Mouse (Mus musculus) neutrophil, adult 5-6 weeks (primary cell): ENCODE data around the gene Hdc. TPM values are rescaled to one million over a fixed set of nuclear protein-coding genes. Genes with fewer than 3 reads are reported as not detected.
A peak's percentile ranks its signal among the peaks of the same experiment; 100 is the strongest.
"Not testable (repeated sequence)": the region's sequence is repeated elsewhere in the genome, so short reads cannot be mapped to it uniquely, and the experiment has no call there.

Experiments
- ATAC-seq: fragments of 151-379, 151-347 bp; 2 replicates; pipeline ENCODE4 v1.8.0; 2017; ENCODE audit warnings: mild to moderate bottlenecking, moderate TSS enrichment; ENCODE audit not compliant: insufficient number of reproducible peaks, poor library complexity, low FRiP score, severe bottlenecking; ENCODE audit errors: extremely low read depth
- total RNA-seq: library from RNA; stranded (forward); fragments of 200-1000 nt; gene quantifications from 2 replicates; pipeline ENCODE4 v1.2.3, GENCODE M21; 2017

Hdc gene
- total RNA-seq = 364 and 376 TPM in 2 replicates

GRCm38 (mm10) chr2:126619249-126619704 lies at the start of gene Hdc:
Hdc (minus strand) TSS chr2:126619299.
- no peak for ATAC-seq

- ATAC-seq = no peak
Observed at GRCm38 (mm10) chr2:126668621-126669252, 49.6 kb upstream of the Hdc start.

- ATAC-seq = no peak
Observed at GRCm38 (mm10) chr2:126665984-126666383, 46.9 kb upstream of the Hdc start.

GRCm38 (mm10) chr2:126663481-126663880 lies 44.4 kb upstream of the Hdc start:
- peak; percentile 75 for ATAC-seq

GRCm38 (mm10) chr2:126652929-126653328 lies 33.8 kb upstream of the Hdc start:
- no peak for ATAC-seq

- ATAC-seq = no peak
Observed at GRCm38 (mm10) chr2:126647762-126648161, 28.7 kb upstream of the Hdc start.

- no peak for ATAC-seq
Observed at GRCm38 (mm10) chr2:126646461-126646860, 27.4 kb upstream of the Hdc start.

- ATAC-seq = no peak
Observed at GRCm38 (mm10) chr2:126644768-126645167, 25.7 kb upstream of the Hdc start.

- no peak for ATAC-seq
Observed at GRCm38 (mm10) chr2:126640298-126640697, 21.2 kb upstream of the Hdc start.

GRCm38 (mm10) chr2:126635939-126636823 lies 17.1 kb upstream of the Hdc start:
- ATAC-seq = peak; percentile 44; the same call in 1 of the 2 replicates

- ATAC-seq = no peak
Observed at GRCm38 (mm10) chr2:126633165-126633564, 14.1 kb upstream of the Hdc start.

GRCm38 (mm10) chr2:126628455-126628995 lies 9.4 kb upstream of the Hdc start:
- ATAC-seq = no peak

- no peak for ATAC-seq
Observed at GRCm38 (mm10) chr2:126623138-126623537, 4.0 kb upstream of the Hdc start.

- ATAC-seq = no peak
Observed at GRCm38 (mm10) chr2:126622455-126622854, 3.4 kb upstream of the Hdc start.

- ATAC-seq = peak; percentile 77
Observed at GRCm38 (mm10) chr2:126618470-126619179, 474 bp downstream of the Hdc start.

- ATAC-seq = no peak
Observed at GRCm38 (mm10) chr2:126615355-126615754, 3.7 kb downstream of the Hdc start.

GRCm38 (mm10) chr2:126609600-126609999 lies 9.5 kb downstream of the Hdc start:
- not testable (repeated sequence) for ATAC-seq

- ATAC-seq = no peak
Observed at GRCm38 (mm10) chr2:126607553-126608203, 11.4 kb downstream of the Hdc start.

GRCm38 (mm10) chr2:126606688-126607062 lies 12.4 kb downstream of the Hdc start:
- ATAC-seq = no peak
